Mouse (Mus musculus): ENCODE results near the gene Hist2h2ab. TPM values are rescaled to one million over a fixed set of nuclear protein-coding genes. Genes with fewer than 3 reads are reported as not detected.
"Not testable (repeated sequence)": the region's sequence is repeated elsewhere in the genome, so short reads cannot be mapped to it uniquely, and the experiment has no call there.

Gene Hist2h2ab
- 0.42 and 0.77 TPM in 2 replicates for polyA plus RNA-seq (2015; fragmentation: Nextera tagmentation; extraction: Ambion mirVana)

- Histone ChIP-seq H3K9me3 (no peaks in the 10 kb centered on the region), H3K4me3 (peak within 1 kb of the TSS; percentile 59), H3K36me3 (no peaks in the 10 kb centered on the region), H3K27ac (replicated peaks) (peak within 1 kb of the TSS; percentile 97), H3K27me3 (no peaks in the 10 kb centered on the region), H3K4me1 (replicated peaks) (peaks cover 24% of the 10 kb centered on the region), H3K4me2 (peak within 1 kb of the TSS; percentile 86), H3K9ac (peak within 1 kb of the TSS; percentile 79)
- under 1% methylated on average over 37 of the region's 37 CpGs for WGBS
- ATAC-seq (ENCODE audit: low FRiP score, low read depth): peak; percentile 94
Measured at GRCm38 (mm10) chr3:96219661-96220130, at the start of gene Hist2h2ab, which contains the start of gene Bola1. Gene Hist2h2ab, plus strand, starts transcription at chr3:96219865. Gene Bola1, minus strand, starts transcription at chr3:96219709.

GRCm38 (mm10) chr3:96170276-96170675 lies 49.4 kb upstream of the Hist2h2ab start:
- Histone ChIP-seq H3K27me3 (no peaks in the 10 kb centered on the region), H3K27ac (replicated peaks) (no peak overlapping the region), H3K9me3 (no peaks in the 10 kb centered on the region), H3K36me3 (peaks cover 10% of the 10 kb centered on the region), H3K4me2 (no peak overlapping the region), H3K4me1 (replicated peaks) (peaks cover 39% of the 10 kb centered on the region), H3K9ac (no peak overlapping the region), H3K4me3 (no peak overlapping the region)
- ATAC-seq (ENCODE audit: low FRiP score, low read depth): no peak
- 91% methylated on average over 4 of the region's 4 CpGs for WGBS

GRCm38 (mm10) chr3:96170976-96171545 lies 48.6 kb upstream of the Hist2h2ab start:
- WGBS: 72% methylated on average over 10 of the region's 10 CpGs
- Histone ChIP-seq H3K9me3 (no peaks in the 10 kb centered on the region), H3K9ac (peak overlapping the region; percentile 87; the same call in 1 of the 2 replicates), H3K27me3 (no peaks in the 10 kb centered on the region), H3K36me3 (peaks cover 13% of the 10 kb centered on the region), H3K4me1 (replicated peaks) (peaks cover 39% of the 10 kb centered on the region), H3K4me3 (peak overlapping the region; percentile 66), H3K27ac (replicated peaks) (peak overlapping the region; percentile 98), H3K4me2 (peak overlapping the region; percentile 98)
- ATAC-seq (ENCODE audit: low FRiP score, low read depth): no peak

- H3K4me2 ChIP-seq: peak overlapping the region; percentile 98
- H3K27ac ChIP-seq (replicated peaks): peak overlapping the region; percentile 98
- H3K4me1 ChIP-seq (replicated peaks): peaks cover 39% of the 10 kb centered on the region
- WGBS: 22% methylated on average over 18 of the region's 18 CpGs
- no peaks in the 10 kb centered on the region for H3K9me3 ChIP-seq
- peaks cover 19% of the 10 kb centered on the region for H3K36me3 ChIP-seq
- no peaks in the 10 kb centered on the region for H3K27me3 ChIP-seq
- ATAC-seq (ENCODE audit: low FRiP score, low read depth): peak; percentile 7; the same call in 1 of the 2 replicates
- peak overlapping the region; percentile 66 for H3K4me3 ChIP-seq
- H3K9ac ChIP-seq: peak overlapping the region; percentile 87
Measured at GRCm38 (mm10) chr3:96171583-96172196, 48.0 kb upstream of the Hist2h2ab start.

GRCm38 (mm10) chr3:96172197-96173178 lies 47.2 kb upstream of the Hist2h2ab start, which contains the start of gene Sf3b4:
Gene Sf3b4, plus strand, starts transcription at chr3:96172332.
- WGBS: under 1% methylated on average over 52 of the region's 58 CpGs
- Histone ChIP-seq H3K9ac (peak within 1 kb of the TSS; percentile 87), H3K4me1 (replicated peaks) (peaks cover 39% of the 10 kb centered on the region), H3K4me3 (peak within 1 kb of the TSS; percentile 66), H3K27me3 (no peaks in the 10 kb centered on the region), H3K27ac (replicated peaks) (peak within 1 kb of the TSS; percentile 98), H3K9me3 (no peaks in the 10 kb centered on the region), H3K4me2 (peak within 1 kb of the TSS; percentile 98), H3K36me3 (peaks cover 24% of the 10 kb centered on the region)
- peak; percentile 95 for ATAC-seq (ENCODE audit: low FRiP score, low read depth)

GRCm38 (mm10) chr3:96173185-96173584 lies 46.5 kb upstream of the Hist2h2ab start:
- H3K27ac ChIP-seq (replicated peaks): no peak overlapping the region

GRCm38 (mm10) chr3:96174042-96174441 lies 45.6 kb upstream of the Hist2h2ab start:
- 86% methylated on average over 4 of the region's 4 CpGs for WGBS

More at GRCm38 (mm10) chr3:96173185-96173584, 46.5 kb upstream of the Hist2h2ab start:
- Histone ChIP-seq H3K4me3 (peak overlapping the region; percentile 66), H3K4me2 (peak overlapping the region; percentile 98), H3K9me3 (no peaks in the 10 kb centered on the region), H3K36me3 (peaks cover 29% of the 10 kb centered on the region), H3K4me1 (replicated peaks) (peaks cover 39% of the 10 kb centered on the region), H3K27me3 (no peaks in the 10 kb centered on the region), H3K9ac (peak overlapping the region; percentile 84)
- 37% methylated on average over 7 of the region's 7 CpGs for WGBS
- no peak for ATAC-seq (ENCODE audit: low FRiP score, low read depth)

GRCm38 (mm10) chr3:96175251-96175650 lies 44.4 kb upstream of the Hist2h2ab start:
- no peaks in the 10 kb centered on the region for H3K27me3 ChIP-seq
- no peak for ATAC-seq (ENCODE audit: low FRiP score, low read depth)
- no peak overlapping the region for H3K4me2 ChIP-seq
- no peak overlapping the region for H3K9ac ChIP-seq
- no peaks in the 10 kb centered on the region for H3K9me3 ChIP-seq
- H3K36me3 ChIP-seq: peaks cover 37% of the 10 kb centered on the region
- 96% methylated on average over 6 of the region's 6 CpGs for WGBS
- H3K4me1 ChIP-seq (replicated peaks): peaks cover 39% of the 10 kb centered on the region
- H3K4me3 ChIP-seq: no peak overlapping the region
- no peak overlapping the region for H3K27ac ChIP-seq (replicated peaks)

More at GRCm38 (mm10) chr3:96174042-96174441, 45.6 kb upstream of the Hist2h2ab start:
- not testable (repeated sequence) for H3K9me3 ChIP-seq; H3K9ac ChIP-seq; ATAC-seq (ENCODE audit: low FRiP score, low read depth); H3K4me3 ChIP-seq; H3K27me3 ChIP-seq; H3K4me2 ChIP-seq; H3K27ac ChIP-seq (replicated peaks)
- peaks cover 37% of the 10 kb centered on the region for H3K36me3 ChIP-seq
- peaks cover 39% of the 10 kb centered on the region for H3K4me1 ChIP-seq (replicated peaks)

GRCm38 (mm10) chr3:96178427-96178826 lies 41.2 kb upstream of the Hist2h2ab start:
- WGBS: 95% methylated on average over 4 of the region's 4 CpGs
- Histone ChIP-seq H3K9me3 (no peaks in the 10 kb centered on the region), H3K4me3 (no peak overlapping the region), H3K36me3 (peaks cover 37% of the 10 kb centered on the region), H3K4me1 (replicated peaks) (peaks cover 44% of the 10 kb centered on the region), H3K27ac (replicated peaks) (no peak overlapping the region), H3K27me3 (no peaks in the 10 kb centered on the region), H3K4me2 (no peak overlapping the region), H3K9ac (no peak overlapping the region)
- ATAC-seq (ENCODE audit: low FRiP score, low read depth): no peak

GRCm38 (mm10) chr3:96178902-96179301 lies 40.8 kb upstream of the Hist2h2ab start:
- ATAC-seq (ENCODE audit: low FRiP score, low read depth): no peak
- 87% methylated on average over 2 of the region's 2 CpGs for WGBS
- H3K36me3 ChIP-seq: peaks cover 37% of the 10 kb centered on the region
- H3K27me3 ChIP-seq: no peaks in the 10 kb centered on the region
- no peak overlapping the region for H3K4me2 ChIP-seq
- no peak overlapping the region for H3K27ac ChIP-seq (replicated peaks)
- H3K4me3 ChIP-seq: no peak overlapping the region
- H3K9ac ChIP-seq: no peak overlapping the region
- H3K9me3 ChIP-seq: no peaks in the 10 kb centered on the region
- H3K4me1 ChIP-seq (replicated peaks): peaks cover 41% of the 10 kb centered on the region

- Histone ChIP-seq H3K36me3 (peaks cover 34% of the 10 kb centered on the region), H3K27ac (replicated peaks) (no peak overlapping the region), H3K9ac (no peak overlapping the region), H3K4me1 (replicated peaks) (peaks cover 34% of the 10 kb centered on the region), H3K9me3 (no peaks in the 10 kb centered on the region), H3K27me3 (no peaks in the 10 kb centered on the region), H3K4me2 (no peak overlapping the region), H3K4me3 (no peak overlapping the region)
- ATAC-seq (ENCODE audit: low FRiP score, low read depth): no peak
- WGBS: 59% methylated on average over 4 of the region's 4 CpGs
Measured at GRCm38 (mm10) chr3:96179531-96179930, 40.1 kb upstream of the Hist2h2ab start.
